Comparison of ENCODE assay signal across 8 mouse cellular contexts in the genomic region with DNA sequence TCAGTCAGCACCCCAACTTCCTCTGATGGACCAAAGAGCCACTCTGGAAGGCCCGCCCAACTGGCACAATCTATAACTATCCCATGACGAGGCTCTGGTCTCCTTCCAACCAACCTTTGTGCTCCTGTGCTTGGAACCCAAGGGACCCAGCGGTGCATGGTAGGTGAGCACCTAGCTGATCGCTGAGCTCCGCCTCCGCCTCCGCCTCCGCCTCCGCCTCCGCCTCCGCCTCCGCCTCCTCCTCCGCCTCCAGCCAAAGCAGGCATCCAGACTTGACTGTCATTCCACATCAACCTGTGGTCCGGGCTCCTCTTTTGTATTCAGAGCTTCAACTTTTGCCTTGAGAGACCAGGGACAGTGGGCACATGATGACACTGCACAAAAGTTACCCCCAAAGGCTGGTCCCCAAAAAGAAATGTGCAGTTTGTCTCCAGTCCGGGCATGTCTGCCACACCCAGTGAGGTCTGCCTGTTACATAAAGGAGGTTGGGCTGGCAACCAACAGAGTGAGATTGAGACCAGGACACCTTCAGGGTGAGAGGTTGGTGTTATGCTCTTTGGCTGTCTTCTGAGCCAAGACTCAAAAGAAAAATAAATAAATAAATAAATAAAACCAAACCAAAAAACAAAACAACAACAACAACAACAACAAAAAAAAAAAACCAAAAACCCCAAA.
DNase-seq lines count a peak whose midpoint lies in the region; ATAC-seq lines count a peak whose summit lies in the region.

No protein-coding gene starts in this region.

- no peak overlapping the region for H3K27ac ChIP-seq in lung, embryonic 16.5 days (ENCODE audit: low read length)
- H3K27ac ChIP-seq in midbrain, embryonic 10.5 days (replicated peaks) = no peak overlapping the region

- H3K4me3 ChIP-seq in lung, embryonic 16.5 days (ENCODE audit: low read length) = no peak overlapping the region
- H3K4me3 ChIP-seq in midbrain, embryonic 10.5 days = no peak overlapping the region

- 54% methylated on average over 15 of the region's 15 CpGs for WGBS in lung, embryonic 16.5 days
- 60% methylated on average over 15 of the region's 15 CpGs for WGBS in midbrain, embryonic 10.5 days

- H3K4me2 ChIP-seq in lung, embryonic 16.5 days (ENCODE audit: low read depth, low read length) = peak overlapping the region; percentile 19; the same call in 1 of the 2 replicates

- ATAC-seq in lung, embryonic 16.5 days (ENCODE audit: low read depth) = no peak

- peaks cover 10% of the 10 kb centered on the region; the same call in 1 of the 2 replicates for H3K4me1 ChIP-seq in lung, embryonic 16.5 days (replicated peaks; ENCODE audit: control insufficient read depth, insufficient read depth, low read length)
- H3K4me1 ChIP-seq in midbrain, embryonic 10.5 days = peaks cover 15% of the 10 kb centered on the region

- DNase-seq in heart, adult 11 months = peak; percentile 94
- no peak for DNase-seq in heart, adult 9 months (ENCODE audit: low spot score in 2 of 2)
- peak; percentile 56 for DNase-seq in c-Kit-positive CD71-positive TER-119-negative erythroid progenitor cells, embryonic 14.5 days (ENCODE audit: low read depth)
- peak; percentile 96 for DNase-seq in kidney, adult 9 months
- peak; percentile 67 for DNase-seq in thymus, postnatal 4 days
- DNase-seq in midbrain, embryonic 10.5 days (ENCODE audit: low spot score) = no peak
- no peak for DNase-seq in gastrocnemius, postnatal 14 days

- H3K9me3 ChIP-seq in lung, embryonic 16.5 days (ENCODE audit: control insufficient read depth, low read length) = no peaks in the 10 kb centered on the region
- H3K9me3 ChIP-seq in midbrain, embryonic 10.5 days (replicated peaks) = no peaks in the 10 kb centered on the region

- intact Hi-C loops in gastrocnemius, postnatal 14 days (cut with DNase I; ENCODE audit: low total_unique reads) = no loop called here

- no peaks in the 10 kb centered on the region for H3K27me3 ChIP-seq in lung, embryonic 16.5 days (ENCODE audit: control insufficient read depth, insufficient read depth, low read depth, low read length)
- no peaks in the 10 kb centered on the region for H3K27me3 ChIP-seq in midbrain, embryonic 10.5 days (ENCODE audit: low read depth, poor library complexity, severe bottlenecking)

- no peak overlapping the region for H3K9ac ChIP-seq in lung, embryonic 16.5 days (ENCODE audit: low read length)

- H3K36me3 ChIP-seq in lung, embryonic 16.5 days (ENCODE audit: control insufficient read depth, insufficient read depth, low read length) = no peaks in the 10 kb centered on the region
- no peaks in the 10 kb centered on the region for H3K36me3 ChIP-seq in midbrain, embryonic 10.5 days

Comparison
In these comparisons a context has a peak if more than half of its experiments do, and no peak if none do; other contexts are left out.
1. DNase-seq: peak in heart, adult 11 months (single experiment), c-Kit-positive CD71-positive TER-119-negative erythroid progenitor cells, embryonic 14.5 days (single experiment), kidney, adult 9 months (single experiment) and thymus, postnatal 4 days (single experiment); none in heart, adult 9 months (0 of 2), midbrain, embryonic 10.5 days (single experiment) and gastrocnemius, postnatal 14 days (single experiment).